Comparison of ENCODE assay signal across 8 mouse cellular contexts in genomic region chr10:42271454-42272230, GRCm38 (mm10). TPM values are rescaled to one million over a fixed set of nuclear protein-coding genes. Genes with fewer than 3 reads are reported as not detected.
DNase-seq lines count a peak whose midpoint lies in the region; ATAC-seq and TF ChIP-seq lines count a peak whose summit lies in the region.
"Had no signal": no experiment of that assay in that cellular context is flagged by ENCODE, and none has a peak within 500 bp of the region (broad histone marks: within the 10 kb centered on the region; RNA-seq: fewer than 3 reads in every experiment).

No protein-coding gene starts in this region.

- H3K4me1 ChIP-seq in heart, postnatal 0 days (ENCODE audit: control insufficient read depth, insufficient read depth): peaks cover 17% of the 10 kb centered on the region
- peaks cover 41% of the 10 kb centered on the region for H3K4me1 ChIP-seq in neural tube, embryonic 13.5 days (replicated peaks)
- peaks cover 38% of the 10 kb centered on the region for H3K4me1 ChIP-seq in neural tube, embryonic 15.5 days
- H3K4me1 ChIP-seq in liver, embryonic 16.5 days (ENCODE audit: control insufficient read depth, low read depth, low read length): peaks cover 63% of the 10 kb centered on the region

- H3K27me3 ChIP-seq in heart, postnatal 0 days (ENCODE audit: control insufficient read depth, insufficient read depth, low read length): no peaks in the 10 kb centered on the region
- H3K27me3 ChIP-seq in neural tube, embryonic 13.5 days: peaks cover 16% of the 10 kb centered on the region; the same call in 1 of the 2 replicates
- no peaks in the 10 kb centered on the region for H3K27me3 ChIP-seq in neural tube, embryonic 15.5 days (replicated peaks)
- no peaks in the 10 kb centered on the region for H3K27me3 ChIP-seq in liver, embryonic 16.5 days (ENCODE audit: control insufficient read depth, insufficient read depth, low read depth, low read length)
- H3K27me3 ChIP-seq: Patski had no signal

- peak; percentile 4 for DNase-seq in heart, postnatal 0 days (ENCODE audit: low spot score)
- no peak for DNase-seq in heart, adult 9 months (ENCODE audit: low spot score in 2 of 2)

- no peak overlapping the region; the same call in 1 of the 2 replicates for H3K4me2 ChIP-seq in heart, postnatal 0 days (ENCODE audit: low read depth, low read length)
- H3K4me2 ChIP-seq in neural tube, embryonic 13.5 days: 0 out of 2 replicates have a peak overlapping the region, but pooled peaks have one; percentile 14
- H3K4me2 ChIP-seq in neural tube, embryonic 15.5 days: no peak overlapping the region
- peak overlapping the region; percentile 100 for H3K4me2 ChIP-seq in liver, embryonic 16.5 days (ENCODE audit: low read depth, low read length)

- H3K9me3 ChIP-seq in heart, postnatal 0 days (replicated peaks; ENCODE audit: control insufficient read depth, low read length): no peaks in the 10 kb centered on the region
- no peaks in the 10 kb centered on the region for H3K9me3 ChIP-seq in neural tube, embryonic 13.5 days
- H3K9me3 ChIP-seq in neural tube, embryonic 15.5 days (replicated peaks): no peaks in the 10 kb centered on the region
- H3K9me3 ChIP-seq in liver, embryonic 16.5 days (replicated peaks; ENCODE audit: control insufficient read depth, low read length): peaks cover 7% of the 10 kb centered on the region

- H3K9ac ChIP-seq in heart, postnatal 0 days (replicated peaks; ENCODE audit: low read depth, low read length): no peak overlapping the region
- peak overlapping the region; percentile 17; the same call in 1 of the 2 replicates for H3K9ac ChIP-seq in neural tube, embryonic 13.5 days
- H3K9ac ChIP-seq in neural tube, embryonic 15.5 days (replicated peaks): no peak overlapping the region
- peak overlapping the region; percentile 93 for H3K9ac ChIP-seq in liver, embryonic 16.5 days (ENCODE audit: low read depth, low read length)

- no peak for TF ChIP-seq EP300 in heart, postnatal 0 days (IDR thresholded peaks at IDR 0.05; ENCODE audit: low read depth)

- H3K27ac ChIP-seq in heart, postnatal 0 days (ENCODE audit: low read depth): no peak overlapping the region
- no peak overlapping the region for H3K27ac ChIP-seq in neural tube, embryonic 13.5 days (replicated peaks)
- no peak overlapping the region for H3K27ac ChIP-seq in neural tube, embryonic 15.5 days (replicated peaks)
- H3K27ac ChIP-seq in liver, embryonic 16.5 days (ENCODE audit: low read length): peak overlapping the region; percentile 89

- no peak for TF ChIP-seq CTCF in heart, postnatal 0 days (IDR thresholded peaks at IDR 0.05; ENCODE audit: low read depth)

- H3K36me3 ChIP-seq in heart, postnatal 0 days (replicated peaks; ENCODE audit: control insufficient read depth, insufficient read depth, low read length): peaks cover 20% of the 10 kb centered on the region
- H3K36me3 ChIP-seq in neural tube, embryonic 13.5 days: no peaks in the 10 kb centered on the region; the same call in 1 of the 2 replicates
- peaks cover under 1% of the 10 kb centered on the region; the same call in 1 of the 2 replicates for H3K36me3 ChIP-seq in neural tube, embryonic 15.5 days
- H3K36me3 ChIP-seq in liver, embryonic 16.5 days (ENCODE audit: control insufficient read depth, insufficient read depth): peaks cover 57% of the 10 kb centered on the region

- H3K4me3 ChIP-seq in heart, postnatal 0 days (ENCODE audit: low read depth, low read length): no peak overlapping the region
- H3K4me3 ChIP-seq in neural tube, embryonic 13.5 days: no peak overlapping the region
- no peak overlapping the region for H3K4me3 ChIP-seq in neural tube, embryonic 15.5 days (replicated peaks)
- H3K4me3 ChIP-seq in liver, embryonic 16.5 days (ENCODE audit: low read depth, low read length): peak overlapping the region; percentile 100

- 61% methylated on average over 11 of the region's 11 CpGs for WGBS in heart, postnatal 0 days
- WGBS in neural tube, embryonic 13.5 days: 65% methylated on average over 11 of the region's 11 CpGs
- 59% methylated on average over 11 of the region's 11 CpGs for WGBS in neural tube, embryonic 15.5 days
- WGBS in liver, embryonic 16.5 days (ENCODE audit: insufficient replicate concordance): 27% methylated on average over 11 of the region's 11 CpGs

- no peak for ATAC-seq in heart, postnatal 0 days (ENCODE audit: insufficient read depth, low read depth)
- no peak for ATAC-seq in neural tube, embryonic 13.5 days (ENCODE audit: low read depth)
- no peak for ATAC-seq in neural tube, embryonic 15.5 days (ENCODE audit: low FRiP score)
- 0 out of 2 replicates have a peak, but pooled peaks have one; percentile 5 for ATAC-seq in granulocyte monocyte progenitor cell, adult 5-6 weeks (replicated peaks; ENCODE audit: poor library complexity, severe bottlenecking)
- ATAC-seq in liver, embryonic 16.5 days (ENCODE audit: low read depth): no peak
- no peak for ATAC-seq in monocyte, adult 5-6 weeks (replicated peaks; ENCODE audit: insufficient number of reproducible peaks, low FRiP score, low TSS enrichment, poor library complexity, severe bottlenecking)
- ATAC-seq: Patski had no signal

RNA-seq across cellular contexts. Expression of gene Foxo3, which starts 4.9 kb away (rescaled TPM):
- 51.9 and 70.8 TPM in 2 replicates for total RNA-seq in heart, postnatal 0 days (2014; rRNA removed; ENCODE audit: low replicate concordance)
- 5.4 and 6.5 TPM in 2 replicates for polyA plus RNA-seq in heart, postnatal 0 days (2015; fragmentation: Nextera tagmentation; extraction: Ambion mirVana)
- polyA plus RNA-seq in neural tube, embryonic 13.5 days (2015; fragmentation: Nextera tagmentation; extraction: Ambion mirVana): 4.2 and 4.9 TPM in 2 replicates
- polyA plus RNA-seq in neural tube, embryonic 15.5 days (2015; fragmentation: Nextera tagmentation; extraction: Ambion mirVana): 4.6 and 6.2 TPM in 2 replicates
- 15.7 and 20.5 TPM in 2 replicates for total RNA-seq in granulocyte monocyte progenitor cell, adult 5-6 weeks (2014; fragmentation: Nextera tagmentation)
- total RNA-seq in granulocyte monocyte progenitor cell, adult 5-6 weeks (2017): 23.3 and 25.3 TPM in 2 replicates
- 12.7 and 13.7 TPM in 2 replicates for polyA plus RNA-seq in liver, embryonic 16.5 days (2015; fragmentation: Nextera tagmentation; extraction: Ambion mirVana)
- 39.6 to 56.4 TPM (median 43.8 TPM) in 3 replicates for total RNA-seq in monocyte, adult 5-6 weeks (2017)

Comparison
In these comparisons a context has a peak if more than half of its experiments do, and no peak if none do; other contexts are left out.
1. H3K4me2 ChIP-seq: peak in neural tube, embryonic 13.5 days (single experiment) and liver, embryonic 16.5 days (single experiment); none in heart, postnatal 0 days (single experiment) and neural tube, embryonic 15.5 days (single experiment).
2. H3K9ac ChIP-seq: peak in neural tube, embryonic 13.5 days (single experiment) and liver, embryonic 16.5 days (single experiment); none in heart, postnatal 0 days (single experiment) and neural tube, embryonic 15.5 days (single experiment).